Mouse (Mus musculus) olfactory bulb, adult 2 months (tissue): ENCODE measurements around the gene Bicc1.

Experiments
- CTCF ChIP-seq: fragments of 200-500 bp; IDR thresholded peaks from 2 replicates; pipeline ENCODE4 v1.5.1; 2012; ENCODE audit warnings: low read depth, mild to moderate bottlenecking, low read length, moderate library complexity; ENCODE audit not compliant: insufficient read depth
- POLR2A ChIP-seq: fragments of 200-500 bp; IDR thresholded peaks from 2 replicates; pipeline ENCODE4 v1.6.1; 2012; ENCODE audit warnings: mild to moderate bottlenecking, low read depth, low read length, moderate library complexity; ENCODE audit not compliant: insufficient read depth

- TF ChIP-seq CTCF (no peak), POLR2A (no peak)
These were observed 20.7 kb downstream of the Bicc1 start for GRCm38 (mm10) chr10:71138852-71139197.
